Mouse (Mus musculus): ENCODE data around the gene Slc7a5.

DNA sequence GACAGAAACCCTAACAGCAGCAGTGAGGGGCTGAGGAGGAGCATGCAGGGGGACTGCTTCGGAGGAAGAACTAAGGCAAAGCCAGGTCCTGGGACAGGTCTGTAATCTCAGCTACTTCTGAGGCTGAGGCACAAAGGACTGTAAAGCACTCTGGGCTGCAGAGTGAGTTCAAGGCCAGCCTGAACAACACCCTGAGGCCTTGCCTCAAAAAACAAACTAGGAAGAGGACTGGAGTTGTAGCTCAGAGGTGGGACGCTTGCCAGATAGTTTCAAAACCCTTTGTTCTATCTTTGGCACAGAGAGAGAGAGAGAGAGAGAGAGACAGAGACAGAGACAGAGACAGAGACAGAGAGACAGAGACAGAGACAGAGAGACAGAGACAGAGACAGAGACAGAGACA, 53.9 kb downstream of the Slc7a5 start:
- TF ChIP-seq CTCF (IDR thresholded peaks at IDR 0.05; ENCODE audit: low read depth, low read length) (no peak), POLR2A (IDR thresholded peaks at IDR 0.05; ENCODE audit: borderline replicate concordance, low read depth, low read length) (no peak)

Measured in bone marrow macrophage, adult 2 months (primary cell).